Mouse (Mus musculus) gonadal fat pad, adult 2 months (tissue): ENCODE measurements around the gene Hpse2. TPM values are rescaled to one million over a fixed set of nuclear protein-coding genes. Genes with fewer than 3 reads are reported as not detected.

Experiments used
- DNase-seq: peaks from one replicate; pipeline ENCODE4 v3.0.0-alpha.2; 2012; ENCODE audit warnings: low read depth
- polyA plus RNA-seq: library from polyadenylated mRNA; depleted of rRNA; stranded (reverse); fragments of >200 nt; gene quantifications from 2 replicates; pipeline ENCODE4 v1.2.3, GENCODE M21; 2012

Gene Hpse2
- polyA plus RNA-seq, 1 experiment: 0.24 TPM

GRCm38 (mm10) chr19:42973740-42974139 is 414.4 kb downstream of the Hpse2 start:
- DNase-seq: no peak

GRCm38 (mm10) chr19:42965171-42965570 is 423.0 kb downstream of the Hpse2 start:
- no peak for DNase-seq

- no peak for DNase-seq
Measured at GRCm38 (mm10) chr19:42948114-42948636, 440.0 kb downstream of the Hpse2 start.

- no peak for DNase-seq
Measured at GRCm38 (mm10) chr19:42937544-42937943, 450.6 kb downstream of the Hpse2 start.

GRCm38 (mm10) chr19:42936661-42937193 is 451.4 kb downstream of the Hpse2 start:
- DNase-seq: no peak

GRCm38 (mm10) chr19:42929702-42930101 is 458.5 kb downstream of the Hpse2 start:
- DNase-seq: no peak

GRCm38 (mm10) chr19:42928271-42928670 is 459.9 kb downstream of the Hpse2 start:
- no peak for DNase-seq

- DNase-seq: no peak
Measured at GRCm38 (mm10) chr19:42922610-42923009, 465.5 kb downstream of the Hpse2 start.

- DNase-seq: no peak
Measured at GRCm38 (mm10) chr19:42913703-42914102, 474.5 kb downstream of the Hpse2 start.

GRCm38 (mm10) chr19:42909719-42910118 is 478.4 kb downstream of the Hpse2 start:
- no peak for DNase-seq

GRCm38 (mm10) chr19:42908553-42908952 is 479.6 kb downstream of the Hpse2 start:
- DNase-seq: no peak

GRCm38 (mm10) chr19:42906328-42906727 is 481.8 kb downstream of the Hpse2 start:
- no peak for DNase-seq

- no peak for DNase-seq
Measured at GRCm38 (mm10) chr19:42904726-42905125, 483.4 kb downstream of the Hpse2 start.

- DNase-seq: no peak
Measured at GRCm38 (mm10) chr19:42904240-42904639, 483.9 kb downstream of the Hpse2 start.

- no peak for DNase-seq
Measured at GRCm38 (mm10) chr19:42903840-42904239, 484.3 kb downstream of the Hpse2 start.

GRCm38 (mm10) chr19:42902410-42903021 is 485.6 kb downstream of the Hpse2 start:
- DNase-seq: no peak

- no peak for DNase-seq
Measured at GRCm38 (mm10) chr19:42891599-42891998, 496.6 kb downstream of the Hpse2 start.

- no peak for DNase-seq
Measured at GRCm38 (mm10) chr19:42877653-42878052, 510.5 kb downstream of the Hpse2 start.

- DNase-seq: no peak
Measured at GRCm38 (mm10) chr19:42876563-42876962, 511.6 kb downstream of the Hpse2 start.

- no peak for DNase-seq
Measured at GRCm38 (mm10) chr19:42869663-42870530, 518.3 kb downstream of the Hpse2 start.

- DNase-seq: no peak
Measured at GRCm38 (mm10) chr19:42868958-42869662, 519.0 kb downstream of the Hpse2 start.

GRCm38 (mm10) chr19:42863013-42863412 is 525.1 kb downstream of the Hpse2 start:
- no peak for DNase-seq
